Mouse (Mus musculus) ovary, postnatal 36 days (tissue): Measurements from ENCODE around the gene Map4k1.

Source experiments
- DNase-seq: peaks from one replicate; pipeline ENCODE4 v3.0.0; 2022; ENCODE audit warnings: low spot score, mixed read lengths

The Map4k1 gene

GRCm38 (mm10) chr7:29026195-29026594 lies 44.3 kb downstream of the Map4k1 start:
- DNase-seq = no peak

- DNase-seq = no peak
Measured at GRCm38 (mm10) chr7:29026811-29027210, 45.0 kb downstream of the Map4k1 start.

GRCm38 (mm10) chr7:29028761-29029160 lies 46.9 kb downstream of the Map4k1 start:
- DNase-seq = no peak

GRCm38 (mm10) chr7:29029690-29030656 lies 48.1 kb downstream of the Map4k1 start:
- DNase-seq = no peak

- no peak for DNase-seq
Measured at GRCm38 (mm10) chr7:29031641-29032040, 49.8 kb downstream of the Map4k1 start.

GRCm38 (mm10) chr7:29032685-29033084 lies 50.8 kb downstream of the Map4k1 start:
- no peak for DNase-seq

- DNase-seq = no peak
Measured at GRCm38 (mm10) chr7:29037261-29037660, 55.4 kb downstream of the Map4k1 start.

- DNase-seq = peak; percentile 68
Measured at GRCm38 (mm10) chr7:29039604-29039984, 57.7 kb downstream of the Map4k1 start.

GRCm38 (mm10) chr7:29039985-29040661 lies 58.3 kb downstream of the Map4k1 start:
- DNase-seq = no peak

- no peak for DNase-seq
Measured at GRCm38 (mm10) chr7:29041194-29041593, 59.3 kb downstream of the Map4k1 start.

- DNase-seq = peak; percentile 56
Measured at GRCm38 (mm10) chr7:29043016-29043673, 61.3 kb downstream of the Map4k1 start.

GRCm38 (mm10) chr7:29043674-29044057 lies 61.8 kb downstream of the Map4k1 start:
- no peak for DNase-seq

- no peak for DNase-seq
Measured at GRCm38 (mm10) chr7:29044302-29044701, 62.5 kb downstream of the Map4k1 start.

- DNase-seq = no peak
Measured at GRCm38 (mm10) chr7:29046533-29046932, 64.7 kb downstream of the Map4k1 start.

GRCm38 (mm10) chr7:29048070-29048469 lies 66.2 kb downstream of the Map4k1 start:
- no peak for DNase-seq

- DNase-seq = no peak
Measured at GRCm38 (mm10) chr7:29048615-29049014, 66.8 kb downstream of the Map4k1 start.

GRCm38 (mm10) chr7:29050797-29051196 lies 68.9 kb downstream of the Map4k1 start:
- DNase-seq = no peak

- DNase-seq = no peak
Measured at GRCm38 (mm10) chr7:29052821-29053220, 71.0 kb downstream of the Map4k1 start.
